Mouse (Mus musculus) neural tube, embryonic 12.5 days (tissue): Measurements from ENCODE around the gene Plcd1. TPM values are rescaled to one million over a fixed set of nuclear protein-coding genes. Genes with fewer than 3 reads are reported as not detected.

ENCODE experiments used
- ATAC-seq: fragments of 200-750 bp; cut with Nextera tagmentation; 2 replicates; pipeline ENCODE4 v1.8.0; 2017; ENCODE audit warnings: low read depth, mild to moderate bottlenecking, moderate TSS enrichment, moderate library complexity; ENCODE audit not compliant: low FRiP score
- H3K27ac ChIP-seq: fragments of 300-500 bp; sonication (generic); 2 replicates; pipeline ENCODE4 v1.5.1; 2016
- H3K27me3 ChIP-seq: fragments of 300-500 bp; sonication (generic); replicated peaks from 2 replicates; pipeline ENCODE4 v1.6.1; 2016; ENCODE audit warnings: mild to moderate bottlenecking
- H3K36me3 ChIP-seq: fragments of 300-500 bp; sonication (generic); 2 replicates; pipeline ENCODE4 v1.6.1; 2016; ENCODE audit warnings: mild to moderate bottlenecking
- H3K4me1 ChIP-seq: fragments of 300-500 bp; sonication (generic); 2 replicates; pipeline ENCODE4 v1.6.1; 2016
- H3K4me2 ChIP-seq: fragments of 300-500 bp; sonication (generic); replicated peaks from 2 replicates; pipeline ENCODE4 v1.6.1; 2016; ENCODE audit warnings: mild to moderate bottlenecking
- H3K4me3 ChIP-seq: fragments of 300-500 bp; sonication (generic); 2 replicates; pipeline ENCODE4 v1.5.1; 2016
- H3K9ac ChIP-seq: fragments of 300-500 bp; sonication (generic); 2 replicates; pipeline ENCODE4 v1.6.1; 2016; ENCODE audit warnings: mild to moderate bottlenecking
- H3K9me3 ChIP-seq: fragments of 300-500 bp; sonication (generic); 2 replicates; pipeline ENCODE4 v1.6.1; 2016; ENCODE audit warnings: mild to moderate bottlenecking
- WGBS: fragments of 180-500 bp; shearing (Covaris S2); methylation state at CpG from one replicate; pipeline ENCODE4 v1.1.7; 2016; 5-methylcytosine and 5-hydroxymethylcytosine counted together
- polyA plus RNA-seq: library from polyadenylated mRNA; unstranded; fragments of >200 nt; fragmentation: Nextera tagmentation; extraction: Ambion mirVana; gene quantifications from 2 replicates; pipeline ENCODE4 v1.2.1, GENCODE M21; 2016

Plcd1 gene
- polyA plus RNA-seq, result 29.7 and 31.9 TPM in 2 replicates

GRCm38 (mm10) chr9:119093419-119094295 is at the start of gene Plcd1:
Gene Plcd1 (minus strand): TSS chr9:119093502.
- Histone ChIP-seq H3K4me3 (peak within 1 kb of the TSS; percentile 43), H3K27ac (no peak within 1 kb of the TSS), H3K4me1 (peaks cover 27% of the 10 kb centered on the region), H3K9ac (peak within 1 kb of the TSS; percentile 49), H3K36me3 (no peaks in the 10 kb centered on the region), H3K27me3 (peaks cover 20% of the 10 kb centered on the region), H3K9me3 (no peaks in the 10 kb centered on the region), H3K4me2 (peak within 1 kb of the TSS; percentile 63)
- 8% methylated on average over 45 of the region's 45 CpGs for WGBS
- ATAC-seq, result peak; percentile 61

- Histone ChIP-seq H3K36me3 (no peaks in the 10 kb centered on the region), H3K4me3 (no peak overlapping the region), H3K4me2 (no peak overlapping the region), H3K4me1 (0 out of 2 replicates have a peak, but pooled peaks cover 3% of the 10 kb centered on the region), H3K27me3 (no peaks in the 10 kb centered on the region), H3K27ac (no peak overlapping the region), H3K9me3 (no peaks in the 10 kb centered on the region), H3K9ac (no peak overlapping the region)
- no peak for ATAC-seq
- WGBS, result 88% methylated on average over 5 of the region's 5 CpGs
Observed at GRCm38 (mm10) chr9:119142066-119142465, 48.8 kb upstream of the Plcd1 start.

- Histone ChIP-seq H3K36me3 (no peaks in the 10 kb centered on the region), H3K4me1 (no peaks in the 10 kb centered on the region), H3K27me3 (no peaks in the 10 kb centered on the region), H3K9ac (no peak overlapping the region), H3K9me3 (no peaks in the 10 kb centered on the region), H3K27ac (no peak overlapping the region), H3K4me2 (no peak overlapping the region), H3K4me3 (no peak overlapping the region)
- ATAC-seq, result no peak
- 89% methylated on average over 2 of the region's 2 CpGs for WGBS
Observed at GRCm38 (mm10) chr9:119138836-119139235, 45.5 kb upstream of the Plcd1 start.

GRCm38 (mm10) chr9:119130692-119131091 is 37.4 kb upstream of the Plcd1 start:
- no peak for ATAC-seq
- H3K9ac ChIP-seq, result no peak overlapping the region
- WGBS, result 71% methylated on average over 5 of the region's 5 CpGs
- no peaks in the 10 kb centered on the region for H3K9me3 ChIP-seq
- no peak overlapping the region for H3K4me2 ChIP-seq
- H3K36me3 ChIP-seq, result no peaks in the 10 kb centered on the region
- peaks cover 5% of the 10 kb centered on the region; the same call in 1 of the 2 replicates for H3K4me1 ChIP-seq
- H3K27ac ChIP-seq, result no peak overlapping the region
- no peak overlapping the region for H3K4me3 ChIP-seq
- no peaks in the 10 kb centered on the region for H3K27me3 ChIP-seq

GRCm38 (mm10) chr9:119128436-119129181 is 35.3 kb upstream of the Plcd1 start:
- H3K9me3 ChIP-seq, result no peaks in the 10 kb centered on the region
- H3K36me3 ChIP-seq, result no peaks in the 10 kb centered on the region
- H3K27ac ChIP-seq, result no peak overlapping the region
- H3K4me1 ChIP-seq, result peaks cover 5% of the 10 kb centered on the region; the same call in 1 of the 2 replicates
- H3K27me3 ChIP-seq, result no peaks in the 10 kb centered on the region
- WGBS, result 82% methylated on average over 12 of the region's 12 CpGs
- ATAC-seq, result no peak
- no peak overlapping the region for H3K4me2 ChIP-seq
- no peak overlapping the region for H3K9ac ChIP-seq
- no peak overlapping the region for H3K4me3 ChIP-seq

GRCm38 (mm10) chr9:119122596-119123369 is 29.5 kb upstream of the Plcd1 start:
- H3K4me3 ChIP-seq, result no peak overlapping the region
- H3K4me2 ChIP-seq, result no peak overlapping the region
- H3K36me3 ChIP-seq, result no peaks in the 10 kb centered on the region
- H3K9ac ChIP-seq, result no peak overlapping the region
- H3K4me1 ChIP-seq, result peaks cover 4% of the 10 kb centered on the region; the same call in 1 of the 2 replicates
- WGBS, result 86% methylated on average over 18 of the region's 18 CpGs
- H3K27ac ChIP-seq, result no peak overlapping the region
- ATAC-seq, result no peak
- H3K27me3 ChIP-seq, result no peaks in the 10 kb centered on the region
- H3K9me3 ChIP-seq, result no peaks in the 10 kb centered on the region

- Histone ChIP-seq H3K4me2 (no peak overlapping the region), H3K9me3 (no peaks in the 10 kb centered on the region), H3K9ac (no peak overlapping the region), H3K36me3 (no peaks in the 10 kb centered on the region), H3K27ac (no peak overlapping the region), H3K27me3 (no peaks in the 10 kb centered on the region), H3K4me3 (no peak overlapping the region), H3K4me1 (peaks cover 4% of the 10 kb centered on the region; the same call in 1 of the 2 replicates)
- no peak for ATAC-seq
- WGBS, result 76% methylated on average over 3 of the region's 3 CpGs
Observed at GRCm38 (mm10) chr9:119120168-119120560, 26.9 kb upstream of the Plcd1 start.

- no peaks in the 10 kb centered on the region for H3K36me3 ChIP-seq
- no peak overlapping the region for H3K27ac ChIP-seq
- no peak for ATAC-seq
- H3K4me2 ChIP-seq, result no peak overlapping the region
- H3K9ac ChIP-seq, result no peak overlapping the region
- no peaks in the 10 kb centered on the region for H3K9me3 ChIP-seq
- 92% methylated on average over 19 of the region's 19 CpGs for WGBS
- no peak overlapping the region for H3K4me3 ChIP-seq
- no peaks in the 10 kb centered on the region for H3K27me3 ChIP-seq
- H3K4me1 ChIP-seq, result peaks cover 4% of the 10 kb centered on the region; the same call in 1 of the 2 replicates
Observed at GRCm38 (mm10) chr9:119119409-119120167, 26.3 kb upstream of the Plcd1 start.

GRCm38 (mm10) chr9:119114911-119115310 is 21.6 kb upstream of the Plcd1 start:
- ATAC-seq, result no peak
- Histone ChIP-seq H3K4me2 (no peak overlapping the region), H3K9me3 (no peaks in the 10 kb centered on the region), H3K4me1 (peaks cover 10% of the 10 kb centered on the region), H3K27me3 (no peaks in the 10 kb centered on the region), H3K27ac (no peak overlapping the region), H3K9ac (no peak overlapping the region), H3K36me3 (no peaks in the 10 kb centered on the region), H3K4me3 (no peak overlapping the region)
- 88% methylated on average over 17 of the region's 17 CpGs for WGBS

GRCm38 (mm10) chr9:119110640-119111039 is 17.3 kb upstream of the Plcd1 start:
- H3K4me2 ChIP-seq, result no peak overlapping the region
- H3K9me3 ChIP-seq, result no peaks in the 10 kb centered on the region
- no peak overlapping the region for H3K4me3 ChIP-seq
- WGBS, result 51% methylated on average over 3 of the region's 3 CpGs
- no peak for ATAC-seq
- no peak overlapping the region for H3K27ac ChIP-seq
- H3K4me1 ChIP-seq, result peaks cover 7% of the 10 kb centered on the region
- H3K27me3 ChIP-seq, result no peaks in the 10 kb centered on the region
- H3K36me3 ChIP-seq, result no peaks in the 10 kb centered on the region
- H3K9ac ChIP-seq, result no peak overlapping the region

GRCm38 (mm10) chr9:119109685-119110353 is 16.5 kb upstream of the Plcd1 start:
- peaks cover 7% of the 10 kb centered on the region for H3K4me1 ChIP-seq

More at GRCm38 (mm10) chr9:119109685-119110353, 16.5 kb upstream of the Plcd1 start:
- Histone ChIP-seq H3K36me3 (no peaks in the 10 kb centered on the region), H3K9ac (no peak overlapping the region), H3K4me3 (no peak overlapping the region), H3K27me3 (no peaks in the 10 kb centered on the region), H3K4me2 (no peak overlapping the region), H3K9me3 (no peaks in the 10 kb centered on the region), H3K27ac (no peak overlapping the region)
- ATAC-seq, result no peak
- 60% methylated on average over 12 of the region's 12 CpGs for whole genome bisulfite sequencing
